Mouse (Mus musculus) brain, embryonic 14.5 days (tissue): ENCODE data around the gene Cttnbp2.

ENCODE experiments used
- CTCF ChIP-seq: fragments of 200-500 bp; IDR thresholded peaks from 2 replicates; pipeline ENCODE4 v1.5.1; 2012; ENCODE audit warnings: inconsistent platforms, mild to moderate bottlenecking, moderate library complexity, borderline replicate concordance; ENCODE audit not compliant: insufficient read depth, insufficient read length; ENCODE audit errors: extremely low read depth
- POLR2A ChIP-seq: fragments of 200-500 bp; IDR thresholded peaks from 2 replicates; pipeline ENCODE4 v1.6.1; 2012; ENCODE audit warnings: mild to moderate bottlenecking, inconsistent platforms, borderline replicate concordance; ENCODE audit not compliant: poor library complexity, insufficient read depth, insufficient read length, severe bottlenecking; ENCODE audit errors: extremely low read depth

DNA sequence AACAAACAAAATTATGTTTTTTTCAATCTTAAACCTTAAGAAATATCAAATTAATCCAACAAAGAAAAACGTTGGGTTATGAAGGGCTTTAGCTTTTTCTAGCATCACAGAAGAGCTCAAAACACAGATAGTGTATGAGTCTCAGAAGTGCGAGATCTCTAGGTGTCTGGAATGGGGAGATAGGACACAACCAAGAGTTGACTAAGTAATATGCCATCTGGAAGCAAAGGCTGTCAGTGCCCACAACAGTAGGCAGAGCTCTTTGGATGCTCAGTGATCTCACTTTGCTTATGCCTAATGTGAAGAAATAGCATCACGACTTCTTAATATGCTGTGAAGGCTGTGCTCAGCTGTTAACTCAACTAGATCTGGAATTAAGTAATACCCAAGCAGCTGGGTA lies 72.3 kb downstream of the Cttnbp2 start:
- TF ChIP-seq CTCF: no peak
- TF ChIP-seq POLR2A: no peak
